Mouse (Mus musculus) layer of hippocampus, postnatal 25 days (tissue): ENCODE results near the gene Exoc2. TPM values are rescaled to one million over a fixed set of nuclear protein-coding genes. Genes with fewer than 3 reads are reported as not detected.

Experiments
- DNase-seq, 2 experiments: peaks; one replicate each; pipeline ENCODE4 v3.0.0; 2022; ENCODE audit warnings: mixed read lengths in 2 of 2, low spot score in 1 of 2; ENCODE audit errors: extremely low spot score in 1 of 2
- total RNA-seq, 2 experiments: library from RNA; stranded (reverse); gene quantifications; 2 replicates each; pipeline ENCODE4 v1.2.3; 2021

Exoc2 gene
- 10 to 100 TPM; 39.3 to 46.3 TPM for total RNA-seq

DNA sequence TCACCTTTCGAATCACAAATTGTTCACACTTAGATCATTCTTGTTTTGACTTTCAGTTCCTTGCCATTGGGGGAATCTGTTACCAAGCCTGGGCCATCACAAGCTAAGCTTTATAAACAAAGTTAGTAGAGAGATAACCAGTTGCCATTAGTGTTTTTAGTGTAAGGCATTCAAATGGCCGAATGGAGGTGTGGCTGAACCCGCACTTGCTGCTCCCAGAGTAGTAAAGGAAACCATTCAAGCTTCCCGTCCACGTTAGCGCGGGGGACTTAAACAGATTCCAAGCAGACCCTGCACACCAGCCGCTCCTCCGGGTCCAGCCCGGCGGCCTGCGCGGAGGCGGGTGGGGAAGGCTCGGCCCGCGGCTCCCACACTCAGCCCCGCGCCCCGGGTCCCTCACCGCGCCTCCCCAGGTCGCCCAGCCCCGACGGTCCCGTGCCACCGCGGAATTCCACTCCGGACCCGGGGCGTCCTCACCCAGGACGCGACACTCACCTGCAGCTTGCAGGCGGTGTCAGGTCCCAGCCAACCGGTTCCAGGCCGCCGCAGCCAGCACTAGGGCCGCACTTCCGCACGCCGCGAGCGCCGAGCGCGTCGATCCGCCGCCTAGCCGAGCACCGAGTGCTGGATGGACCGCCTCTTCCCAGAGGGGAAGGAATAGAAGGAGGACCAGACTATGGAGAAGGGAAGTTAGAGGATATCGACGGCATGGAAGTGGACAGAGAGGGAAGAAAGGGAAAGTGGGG, at the start of gene Exoc2, which contains the start of gene Gm5447:
Gene Exoc2 (minus strand): TSS at position 593 of the 746 bp plus-strand sequence.
Gene Gm5447 (plus strand): TSS at position 704 of the 746 bp plus-strand sequence.
- peak; percentile 76 to 78 for DNase-seq

DNA sequence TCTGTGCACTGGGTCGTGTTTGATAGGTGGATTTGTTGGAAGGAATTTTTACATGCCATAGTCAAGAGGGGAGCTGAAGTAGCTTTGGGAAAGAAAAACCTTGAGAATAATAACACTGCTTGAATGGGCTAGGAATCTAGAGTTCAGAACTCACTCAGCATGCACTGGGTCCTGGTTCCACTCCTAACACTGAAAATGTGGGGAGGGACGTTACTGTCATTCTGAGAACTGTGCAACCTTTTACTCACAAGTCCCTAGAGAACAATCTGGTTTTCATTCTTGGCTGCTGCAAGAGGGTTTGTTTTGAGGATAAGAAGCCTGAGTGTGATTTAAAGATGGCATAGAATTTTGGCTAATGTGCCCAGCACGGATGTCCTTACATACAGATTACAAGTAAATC, 49.8 kb upstream of the Exoc2 start:
- no peak for DNase-seq

DNA sequence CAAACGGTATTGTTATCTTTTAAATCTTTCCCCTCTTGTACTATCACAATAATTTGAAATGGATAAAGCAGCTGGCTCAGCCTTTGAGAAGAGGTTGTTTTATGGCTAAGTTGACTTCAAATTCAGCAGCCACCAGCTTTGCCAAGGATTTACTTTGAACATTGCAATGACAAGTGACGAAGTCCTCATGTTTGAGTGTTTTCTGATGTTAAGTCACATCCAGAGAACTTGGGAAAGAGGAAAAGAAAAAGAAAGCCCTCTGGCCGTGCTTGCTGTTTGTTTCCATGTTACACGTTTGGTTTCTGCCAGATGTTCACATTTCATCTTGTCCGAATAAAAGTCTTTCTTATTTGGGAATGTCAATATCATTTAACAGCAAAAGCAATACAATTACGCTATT, 48.0 kb upstream of the Exoc2 start:
- DNase-seq: no peak

DNA sequence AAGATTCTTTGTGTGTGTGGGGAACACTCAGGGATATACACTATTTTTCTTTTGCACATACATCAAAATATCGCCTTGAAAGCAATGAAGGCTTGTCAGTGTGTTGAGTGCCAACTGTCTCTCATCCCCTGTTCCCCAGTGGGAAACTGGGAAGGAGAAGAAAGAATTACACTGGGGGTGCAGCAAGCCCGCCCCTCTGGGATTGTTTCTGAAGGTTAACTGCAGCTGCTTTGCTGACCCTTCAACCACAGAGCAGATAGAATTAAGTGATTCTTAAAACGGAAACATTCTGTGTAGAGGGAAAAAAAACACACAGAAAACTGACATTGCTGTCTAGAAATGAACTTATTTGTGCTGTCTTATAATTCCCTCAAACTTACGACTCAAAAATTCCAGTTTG, 47.6 kb upstream of the Exoc2 start:
- DNase-seq: no peak

DNA sequence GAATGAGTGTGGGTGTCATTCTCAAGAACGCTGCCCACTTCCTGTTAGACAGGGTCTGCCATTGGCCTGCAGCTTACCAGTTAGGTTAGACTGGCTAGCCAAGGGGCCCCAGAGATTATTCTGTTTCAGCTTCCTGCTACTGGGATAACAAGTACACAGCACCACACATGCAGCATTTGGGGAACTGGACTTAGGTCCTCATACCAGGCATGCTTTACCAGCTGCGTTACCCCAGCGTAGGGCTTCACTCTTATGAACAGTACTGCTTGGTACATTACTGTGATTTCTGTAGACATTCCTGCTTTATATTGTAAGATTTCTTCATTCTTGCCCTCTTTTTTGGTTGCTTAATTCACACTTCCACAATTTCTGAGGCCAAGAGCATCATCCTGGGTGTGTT, 43.7 kb upstream of the Exoc2 start:
- DNase-seq: no peak

DNA sequence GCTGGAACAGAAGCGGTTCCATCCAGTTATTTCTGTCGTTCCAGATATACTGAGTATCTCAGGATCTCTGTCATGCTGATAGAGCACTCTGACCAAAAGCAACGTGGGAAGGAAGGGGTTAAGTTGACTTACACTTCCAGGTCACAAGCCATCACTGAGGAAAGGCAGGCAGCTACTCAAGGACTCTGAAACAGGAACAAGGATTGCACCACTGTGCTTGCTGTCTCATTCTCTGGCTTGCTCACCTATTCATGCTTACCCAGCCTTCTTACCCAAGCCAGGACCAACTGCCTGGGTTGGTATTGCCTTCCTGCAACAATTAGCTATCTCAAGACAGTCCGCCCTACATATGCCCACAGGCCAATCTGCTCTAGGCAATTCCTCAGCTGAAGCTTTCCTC, 31.1 kb upstream of the Exoc2 start:
- DNase-seq: no peak

DNA sequence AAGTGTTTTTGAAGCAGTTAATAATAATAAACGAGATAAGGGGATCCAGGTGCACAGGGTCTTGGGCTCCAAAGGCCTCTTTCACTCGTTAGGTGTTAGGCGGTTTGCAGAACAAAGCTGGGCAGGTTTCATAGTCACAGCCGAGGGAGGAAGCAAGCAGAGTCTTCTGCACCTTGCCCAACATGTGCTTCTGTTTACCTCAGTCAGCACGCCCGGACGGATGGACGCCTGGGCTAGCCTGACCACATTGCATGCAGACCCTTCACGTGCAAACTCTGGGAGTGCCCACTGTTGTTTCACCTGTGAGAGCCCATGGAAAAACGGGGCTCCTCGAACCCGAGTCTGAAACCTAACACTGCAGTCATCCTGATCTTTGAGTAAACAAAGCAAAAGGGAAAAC, 30.6 kb upstream of the Exoc2 start:
- no peak for DNase-seq

DNA sequence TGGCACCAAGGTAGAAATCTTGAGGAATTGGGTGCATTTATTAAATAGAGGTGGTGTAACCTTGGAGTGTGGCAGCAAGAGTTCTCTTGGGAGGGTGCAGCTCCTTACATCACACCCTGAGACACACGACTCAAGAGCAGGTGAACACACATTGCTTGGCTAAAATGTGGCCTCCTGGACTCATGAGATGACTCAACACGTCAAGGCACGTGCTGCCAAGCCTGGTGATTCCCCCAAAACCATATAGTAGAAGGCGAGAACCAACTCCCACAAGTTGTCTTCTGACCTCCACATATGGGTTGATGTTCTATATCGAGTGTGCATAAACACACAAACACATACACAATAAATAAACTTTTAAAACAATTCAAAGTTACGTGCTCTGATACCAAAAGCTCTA, 25.9 kb upstream of the Exoc2 start:
- DNase-seq: no peak

DNA sequence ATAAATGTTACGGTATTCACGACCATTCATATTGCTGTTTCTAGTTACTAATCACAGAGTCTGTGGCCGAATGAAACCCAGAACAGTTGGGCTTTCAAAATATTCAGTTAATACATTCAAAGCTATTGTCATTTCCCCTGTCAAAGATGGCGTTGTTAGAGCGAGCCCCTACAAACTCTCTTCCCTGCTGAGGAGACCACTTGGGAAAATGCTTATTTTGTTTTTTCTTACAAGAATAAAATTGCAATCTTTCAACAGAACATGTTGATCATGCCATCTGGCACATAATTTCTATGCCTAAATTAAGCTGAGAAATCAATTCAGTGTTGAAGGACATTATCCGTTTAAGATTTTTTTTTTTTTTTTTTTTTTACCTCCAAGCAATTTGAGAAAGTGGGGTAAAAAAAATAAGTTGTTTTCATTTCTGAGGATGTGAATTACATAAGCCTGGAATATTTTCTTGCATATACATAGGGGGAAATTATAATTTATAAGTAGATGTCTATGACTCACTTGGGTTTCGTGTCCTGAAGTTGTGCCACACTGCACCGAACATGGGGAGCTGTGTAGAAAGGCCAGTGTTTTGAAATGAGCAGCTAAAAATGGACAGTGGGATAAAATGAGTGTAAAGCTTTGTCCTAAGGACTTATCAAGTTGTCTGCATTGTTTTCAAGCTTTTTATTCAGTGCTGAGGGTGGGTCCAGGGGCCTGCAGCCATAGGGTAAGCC, 23.8 kb upstream of the Exoc2 start:
- DNase-seq: no peak

DNA sequence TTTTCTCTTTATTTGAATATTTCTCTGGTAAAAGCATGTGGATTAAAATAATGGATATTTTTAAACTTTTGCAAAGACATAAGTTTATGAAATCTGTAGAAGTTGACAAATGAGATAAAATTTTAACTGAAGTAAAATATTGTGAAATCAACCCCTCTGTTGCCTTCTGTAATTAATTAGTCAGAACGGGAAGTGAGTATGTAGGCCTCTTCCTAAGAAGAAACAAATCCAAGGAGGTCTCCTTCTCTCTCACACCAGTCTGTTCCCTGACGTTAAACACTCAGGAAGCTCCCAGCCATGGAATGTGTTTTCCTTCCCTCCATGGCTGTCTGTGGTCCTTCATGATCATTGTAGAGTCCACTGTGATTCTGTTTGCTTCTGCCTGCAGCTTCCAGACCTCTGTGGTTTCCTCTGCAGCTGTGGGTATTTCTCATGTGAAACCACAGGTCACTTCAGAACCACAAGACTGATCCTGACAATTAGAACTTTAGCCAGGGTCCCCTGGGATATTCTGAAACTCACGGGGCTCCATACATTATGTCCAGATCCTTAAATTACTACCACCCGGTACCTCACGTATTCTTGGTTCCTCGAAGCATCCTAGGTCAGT, 20.5 kb upstream of the Exoc2 start:
- DNase-seq: no peak

DNA sequence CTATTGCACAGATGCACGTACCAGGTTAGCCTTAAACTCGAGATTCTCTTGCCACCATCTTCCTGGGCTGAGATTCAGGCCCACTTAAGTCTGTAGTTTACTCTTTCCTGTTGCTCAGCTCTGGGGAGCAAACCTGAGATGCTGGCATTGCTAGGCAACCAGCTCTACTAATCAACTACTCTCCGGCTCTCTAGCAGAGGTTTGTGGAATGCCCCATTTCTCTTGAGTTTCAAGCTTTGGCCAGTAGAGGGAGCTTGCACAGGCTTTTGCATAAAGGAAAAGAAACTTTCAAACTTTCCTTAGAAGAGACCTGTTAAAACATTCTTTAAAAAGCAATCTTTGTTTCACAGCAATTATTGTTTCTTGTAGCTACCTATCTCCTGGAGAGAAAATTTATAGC, 19.9 kb upstream of the Exoc2 start:
- DNase-seq: peak in 1 of 2 experiments; percentile 54

DNA sequence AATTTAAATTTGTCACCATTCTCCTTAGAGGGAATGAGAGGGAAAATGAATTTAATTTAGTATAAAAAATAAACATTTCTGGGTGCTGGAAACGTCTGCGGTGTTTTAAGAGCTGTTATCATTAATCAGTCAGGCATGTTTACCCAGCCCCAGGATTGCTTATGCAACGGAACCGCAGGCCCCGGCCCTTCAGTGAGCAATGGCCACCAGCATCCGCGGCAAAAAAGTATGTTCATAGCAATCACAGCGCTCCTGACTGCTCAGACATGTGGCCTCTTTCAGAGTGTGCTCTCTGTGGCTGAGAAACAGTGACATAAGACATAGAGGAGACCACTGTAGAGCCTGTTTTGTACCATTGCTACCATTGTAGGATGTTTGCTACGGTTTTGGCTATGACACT, 16.3 kb upstream of the Exoc2 start:
- DNase-seq: no peak

DNA sequence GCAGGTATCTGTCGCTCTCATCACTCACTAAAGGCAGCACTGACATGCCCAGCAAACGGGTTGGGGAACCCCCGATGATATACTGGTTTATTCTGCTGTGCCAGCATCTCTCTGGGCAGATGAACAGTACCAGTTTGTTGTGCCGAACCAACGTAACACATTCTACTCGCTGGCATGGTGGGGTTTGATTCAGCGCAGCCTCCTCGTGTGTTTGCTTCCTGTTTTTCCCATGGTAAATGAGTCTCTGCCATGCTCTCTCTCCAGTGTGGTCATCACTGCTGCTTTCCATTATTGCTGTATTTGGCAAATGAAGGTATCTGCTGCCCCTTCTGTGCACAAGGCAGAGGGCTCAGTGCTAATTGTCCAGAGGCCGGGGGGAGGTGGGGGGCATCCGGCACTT, 15.8 kb upstream of the Exoc2 start:
- DNase-seq: no peak

DNA sequence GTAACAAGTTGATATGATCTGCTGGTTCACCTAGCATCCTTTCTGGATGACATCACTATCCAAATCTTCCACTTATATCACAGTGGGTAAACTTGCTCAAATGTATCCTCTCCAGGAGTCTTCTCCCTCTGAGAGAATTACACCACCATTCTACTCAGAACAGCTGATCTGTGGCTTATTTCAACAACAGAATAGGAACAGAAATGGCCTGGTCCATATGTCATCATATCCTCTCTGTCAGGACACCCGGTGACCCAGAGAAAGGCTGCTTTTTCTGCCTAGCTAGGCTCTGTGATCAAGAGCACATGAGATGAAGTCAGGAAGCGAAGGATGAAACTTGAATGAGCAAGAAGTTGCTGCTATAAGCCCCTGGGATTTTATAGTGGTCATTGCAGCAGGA, 13.8 kb upstream of the Exoc2 start:
- DNase-seq: no peak

DNA sequence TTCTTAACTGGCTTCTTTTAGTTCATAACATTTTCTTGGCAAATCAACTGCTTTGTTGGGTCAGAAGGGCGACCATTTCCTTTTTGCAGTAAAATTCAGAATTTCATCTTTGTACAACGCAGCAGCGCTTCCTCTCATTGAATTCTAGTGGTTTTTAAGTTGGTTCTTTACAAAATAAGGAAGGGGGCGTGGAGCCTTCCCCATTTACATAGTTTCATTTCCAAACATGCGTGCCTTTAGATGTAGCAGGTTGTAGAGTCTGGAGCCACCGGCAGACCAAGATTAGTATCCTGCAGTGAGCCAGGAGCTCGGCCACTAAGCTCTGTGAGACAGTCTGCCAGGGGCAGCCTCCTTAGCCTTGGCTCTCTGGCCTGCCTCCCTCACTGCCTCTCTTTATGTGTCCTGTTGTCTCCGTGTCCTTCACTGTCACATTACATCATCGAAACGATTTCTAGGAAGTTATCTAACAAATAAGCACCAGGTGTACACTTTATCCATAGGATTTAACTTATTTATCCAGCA, 13.1 kb upstream of the Exoc2 start:
- DNase-seq: no peak

DNA sequence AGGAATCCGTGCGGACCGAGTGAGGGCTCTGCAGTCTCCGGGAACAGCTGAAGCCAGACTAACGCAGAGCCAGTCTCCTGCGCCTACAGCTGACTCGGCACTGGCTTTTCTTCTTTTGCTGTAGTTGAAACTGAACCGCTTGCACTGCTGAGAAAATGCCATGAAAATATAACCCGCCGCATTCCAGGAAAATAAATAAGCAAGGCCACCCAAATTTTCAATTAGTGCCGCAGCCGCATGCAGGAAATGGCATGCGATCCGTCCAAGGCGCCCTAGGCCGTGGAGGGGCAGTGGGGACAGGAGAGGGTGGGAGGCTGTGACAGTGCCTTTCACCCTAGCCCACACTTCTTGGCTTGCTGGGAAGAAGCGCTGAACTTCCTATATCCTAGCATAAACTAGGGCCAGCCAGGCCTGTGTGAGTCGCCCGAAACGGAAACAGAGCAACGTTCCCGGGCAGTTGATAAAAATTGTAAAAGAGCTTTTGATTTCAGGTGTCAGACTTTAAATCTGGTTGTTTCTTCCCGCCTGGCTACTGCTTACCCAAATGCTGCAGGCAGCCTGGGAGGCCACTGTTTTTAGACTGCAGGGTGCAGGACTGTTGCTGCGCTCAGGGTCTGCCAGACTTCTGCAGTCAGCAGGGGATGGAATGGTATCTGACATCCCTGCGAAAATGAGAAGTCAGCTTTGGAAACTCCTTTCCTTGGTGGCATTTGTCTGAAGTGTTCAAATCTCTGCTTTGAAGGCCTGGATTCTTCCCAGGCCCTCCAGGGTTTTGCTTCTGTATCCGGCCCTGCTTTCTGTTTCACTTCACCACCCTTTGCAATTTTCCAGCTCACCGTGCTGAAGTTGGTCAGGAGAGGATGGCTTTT, 11.9 kb upstream of the Exoc2 start:
- peak in 1 of 2 experiments; percentile 25 for DNase-seq

DNA sequence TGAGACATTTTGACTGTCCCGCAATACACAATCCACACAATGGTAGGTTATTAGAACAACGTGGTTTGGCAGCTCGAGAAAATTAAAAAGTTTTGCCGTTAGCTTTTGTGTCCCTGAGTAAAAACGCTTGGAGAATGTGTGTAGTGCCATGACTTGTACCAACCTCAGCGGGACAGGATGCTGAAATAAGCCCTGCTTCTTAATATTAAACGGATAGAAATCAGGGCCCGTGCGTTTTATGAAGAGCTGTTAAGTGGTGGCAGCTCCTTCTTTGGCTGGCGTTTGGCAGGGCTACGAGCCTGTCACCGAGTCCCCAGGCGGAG, 11.3 kb upstream of the Exoc2 start:
- DNase-seq: peak in 1 of 2 experiments; percentile 30

DNA sequence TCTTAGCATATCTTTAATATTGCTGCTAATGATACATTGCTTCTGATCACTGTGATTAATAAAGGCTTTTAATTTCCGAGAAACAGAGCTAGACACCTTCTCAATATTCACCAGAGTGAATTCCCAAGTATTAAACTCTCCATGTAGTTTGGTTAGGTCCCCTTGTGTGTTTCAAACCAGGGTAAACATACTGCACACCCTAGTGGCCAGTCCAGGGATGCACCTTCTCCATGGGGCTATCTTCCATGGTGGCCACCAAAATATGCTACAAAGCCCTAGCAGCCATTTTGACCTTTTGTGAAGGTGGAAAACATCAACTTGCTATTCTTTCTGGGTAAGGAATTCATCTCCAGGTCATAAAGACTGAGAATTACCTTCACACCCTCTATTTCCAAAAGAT, 7.8 kb upstream of the Exoc2 start:
- peak in 1 of 2 experiments; percentile 22 for DNase-seq

DNA sequence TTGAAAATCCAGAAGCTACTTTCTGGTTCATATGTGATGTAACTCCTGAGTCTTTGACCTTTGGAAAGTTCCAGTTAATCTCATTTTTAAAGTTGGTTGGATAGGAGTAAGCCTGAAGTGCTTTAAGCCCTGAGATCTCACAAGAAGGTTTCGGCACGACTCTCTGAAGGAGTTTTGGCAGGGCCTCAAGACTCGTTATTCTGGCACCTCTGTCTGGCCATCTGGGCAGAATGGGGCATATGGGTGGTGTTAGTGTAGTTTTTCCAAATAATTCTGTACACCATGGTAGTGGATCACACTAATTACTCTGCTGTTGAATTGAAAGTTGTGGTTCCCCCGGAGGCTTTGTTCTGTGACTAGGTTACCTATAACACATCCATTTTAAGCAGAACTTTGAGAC, 4.3 kb upstream of the Exoc2 start:
- DNase-seq: no peak

DNA sequence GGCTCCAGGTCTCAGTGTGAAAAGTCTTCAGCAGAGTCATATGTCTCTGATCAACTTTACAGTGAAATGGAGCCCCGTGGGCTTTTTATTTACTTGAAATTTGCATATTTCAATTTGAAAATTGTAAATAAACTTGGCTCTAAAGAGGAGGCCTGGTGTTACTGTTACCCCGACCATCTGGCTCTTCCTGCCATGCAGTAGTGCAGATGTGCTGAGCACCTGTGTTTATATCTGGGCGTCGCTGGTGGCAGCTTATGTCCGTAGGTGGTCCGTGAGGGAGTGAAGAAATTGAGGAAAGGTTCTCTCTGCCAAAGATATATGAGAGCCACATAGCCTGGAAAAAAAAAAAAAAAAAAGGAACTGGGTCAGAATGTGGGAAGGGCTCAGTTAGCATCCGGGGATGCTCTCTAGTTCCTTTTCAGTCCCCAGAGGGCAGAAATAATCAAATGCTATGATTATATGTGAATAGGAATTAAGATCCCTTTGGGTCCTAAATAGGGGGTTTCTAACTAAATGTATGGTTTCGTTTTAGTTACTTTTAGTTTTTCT, 2.7 kb upstream of the Exoc2 start:
- no peak for DNase-seq
